Mouse (Mus musculus): Measurements from ENCODE around the gene Srd5a1. TPM values are rescaled to one million over a fixed set of nuclear protein-coding genes. Genes with fewer than 3 reads are reported as not detected.
"Not testable (repeated sequence)": the region's sequence is repeated elsewhere in the genome, so short reads cannot be mapped to it uniquely, and the experiment has no call there.

The Srd5a1 gene
- total RNA-seq, 2 experiments from 2014 or later: 8.2 to 23.2 TPM

GRCm38 (mm10) chr13:69624510-69624909 is 13.3 kb upstream of the Srd5a1 start:
- no peak for DNase-seq

GRCm38 (mm10) chr13:69623843-69624242 is 12.6 kb upstream of the Srd5a1 start:
- DNase-seq: no peak

GRCm38 (mm10) chr13:69616716-69617115 is 5.5 kb upstream of the Srd5a1 start:
- DNase-seq: no peak

- no peak for DNase-seq
Measured at GRCm38 (mm10) chr13:69612175-69612544, 918 bp upstream of the Srd5a1 start.

- peak; percentile 56 to 63 for DNase-seq
Measured at GRCm38 (mm10) chr13:69610751-69611397, 368 bp downstream of the Srd5a1 start.

GRCm38 (mm10) chr13:69608734-69609133 is 2.5 kb downstream of the Srd5a1 start:
- DNase-seq: no peak

GRCm38 (mm10) chr13:69604670-69605069 is 6.6 kb downstream of the Srd5a1 start:
- no peak for DNase-seq

GRCm38 (mm10) chr13:69601321-69601720 is 9.9 kb downstream of the Srd5a1 start:
- peak; percentile 24 to 27 for DNase-seq

- not testable (repeated sequence) for DNase-seq
Measured at GRCm38 (mm10) chr13:69600863-69601262, 10.4 kb downstream of the Srd5a1 start.

- DNase-seq: no peak
Measured at GRCm38 (mm10) chr13:69598867-69599266, 12.4 kb downstream of the Srd5a1 start.

- no peak for DNase-seq
Measured at GRCm38 (mm10) chr13:69596515-69596914, 14.7 kb downstream of the Srd5a1 start.

- DNase-seq: peak; percentile 9 to 24
Measured at GRCm38 (mm10) chr13:69595911-69596310, 15.3 kb downstream of the Srd5a1 start.

- no peak for DNase-seq
Measured at GRCm38 (mm10) chr13:69594577-69595256, 16.5 kb downstream of the Srd5a1 start.

GRCm38 (mm10) chr13:69593453-69593852 is 17.8 kb downstream of the Srd5a1 start:
- peak; percentile 32 to 33 for DNase-seq

GRCm38 (mm10) chr13:69592226-69592625 is 19.0 kb downstream of the Srd5a1 start:
- no peak for DNase-seq

GRCm38 (mm10) chr13:69591338-69591737 is 19.9 kb downstream of the Srd5a1 start:
- DNase-seq: no peak

- no peak for DNase-seq
Measured at GRCm38 (mm10) chr13:69588263-69588662, 23.0 kb downstream of the Srd5a1 start.

- DNase-seq: no peak
Measured at GRCm38 (mm10) chr13:69587849-69588248, 23.4 kb downstream of the Srd5a1 start.

GRCm38 (mm10) chr13:69586337-69586736 is 24.9 kb downstream of the Srd5a1 start:
- DNase-seq: no peak

- DNase-seq: no peak
Measured at GRCm38 (mm10) chr13:69585828-69586227, 25.4 kb downstream of the Srd5a1 start.

GRCm38 (mm10) chr13:69583591-69583990 is 27.7 kb downstream of the Srd5a1 start:
- DNase-seq: no peak

GRCm38 (mm10) chr13:69582411-69582810 is 28.8 kb downstream of the Srd5a1 start:
- no peak for DNase-seq

- DNase-seq: peak in 1 of 2 experiments; percentile 15
Measured at GRCm38 (mm10) chr13:69577181-69577834, 33.9 kb downstream of the Srd5a1 start.
